Mouse (Mus musculus) lung, embryonic 16.5 days (tissue): ENCODE measurements at regions not wholly inside any gene's neighbourhood (a gene's known extent, or its start where the extent isn't known, plus 50 kb on each side); places are given as distances from the start of the nearest gene placed in this dataset.

Experiments
- ATAC-seq: fragments of 200-750 bp; cut with Nextera tagmentation; 2 replicates; pipeline ENCODE4 v1.8.0; 2017; ENCODE audit warnings: low read depth, mild to moderate bottlenecking, moderate library complexity
- H3K27ac ChIP-seq: fragments of 300-500 bp; sonication (generic); 2 replicates; pipeline ENCODE4 v1.5.1; 2014; ENCODE audit warnings: mild to moderate bottlenecking, control low read depth, low read length
- H3K27me3 ChIP-seq: fragments of 300-500 bp; sonication (generic); 2 replicates; pipeline ENCODE4 v1.6.1; 2014; ENCODE audit warnings: low read depth, low read length, mixed read lengths; ENCODE audit not compliant: control insufficient read depth, insufficient read depth
- H3K36me3 ChIP-seq: fragments of 300-500 bp; sonication (generic); 2 replicates; pipeline ENCODE4 v1.6.1; 2014; ENCODE audit warnings: low read length; ENCODE audit not compliant: control insufficient read depth, insufficient read depth
- H3K4me1 ChIP-seq: fragments of 300-500 bp; sonication (generic); replicated peaks from 2 replicates; pipeline ENCODE4 v1.6.1; 2014; ENCODE audit warnings: low read length, mixed read lengths; ENCODE audit not compliant: control insufficient read depth, insufficient read depth
- H3K4me2 ChIP-seq: fragments of 300-500 bp; sonication (generic); 2 replicates; pipeline ENCODE4 v1.6.1; 2014; ENCODE audit warnings: low read depth, low read length, control low read depth
- H3K4me3 ChIP-seq: fragments of 300-500 bp; sonication (generic); 2 replicates; pipeline ENCODE4 v1.5.1; 2014; ENCODE audit warnings: mild to moderate bottlenecking, low read length, control low read depth
- H3K9ac ChIP-seq: fragments of 300-500 bp; sonication (generic); 2 replicates; pipeline ENCODE4 v1.6.1; 2014; ENCODE audit warnings: low read length, control low read depth
- H3K9me3 ChIP-seq: fragments of 300-500 bp; sonication (generic); 2 replicates; pipeline ENCODE4 v1.6.1; 2016; ENCODE audit warnings: low read length; ENCODE audit not compliant: control insufficient read depth
- WGBS: fragments of 180-500 bp; shearing (Covaris S2); extraction: QIAGEN DNeasy Blood & Tissue Kit; methylation state at CpG from one replicate; pipeline ENCODE4 v1.1.7; 2014; 5-methylcytosine and 5-hydroxymethylcytosine counted together

- H3K4me3 ChIP-seq, result no peak overlapping the region
- no peak overlapping the region for H3K27ac ChIP-seq
- peaks cover 6% of the 10 kb centered on the region; the same call in 1 of the 2 replicates for H3K4me1 ChIP-seq
- 5% methylated on average over 11 of the region's 11 CpGs for WGBS
- H3K4me2 ChIP-seq, result peak overlapping the region; percentile 35
- ATAC-seq, result no peak; the same call in 1 of the 2 replicates
- no peaks in the 10 kb centered on the region for H3K27me3 ChIP-seq
- H3K36me3 ChIP-seq, result no peaks in the 10 kb centered on the region
- H3K9me3 ChIP-seq, result no peaks in the 10 kb centered on the region
- H3K9ac ChIP-seq, result no peak overlapping the region
Measured at GRCm38 (mm10) chr16:97292484-97293048, 64.0 kb upstream of the Bace2 start.

DNA sequence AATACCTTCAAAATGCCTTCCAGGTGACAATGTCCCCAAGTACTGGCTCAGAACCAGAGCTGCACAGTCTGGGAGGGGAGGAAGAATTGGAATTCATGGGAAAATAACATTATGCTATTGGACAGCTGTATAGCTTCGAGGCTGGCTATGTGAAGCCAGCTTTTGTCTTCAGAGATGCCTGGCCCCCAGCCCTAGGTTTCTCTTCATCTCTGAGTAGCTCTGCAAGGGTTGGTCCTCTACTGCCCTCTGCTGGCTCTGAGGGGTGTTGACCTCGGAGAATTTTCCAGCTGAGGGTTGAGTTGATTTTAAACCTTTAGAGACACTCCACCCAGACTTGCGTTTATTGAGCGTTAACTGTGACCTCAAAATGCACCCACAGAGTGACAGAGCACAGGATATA, 63.3 kb upstream of the Bace2 start:
- Histone ChIP-seq H3K4me3 (no peak overlapping the region), H3K9ac (no peak overlapping the region), H3K27me3 (no peaks in the 10 kb centered on the region), H3K27ac (no peak overlapping the region), H3K9me3 (no peaks in the 10 kb centered on the region), H3K4me2 (peak overlapping the region; percentile 35), H3K36me3 (no peaks in the 10 kb centered on the region), H3K4me1 (peaks cover 6% of the 10 kb centered on the region; the same call in 1 of the 2 replicates)
- 3% methylated on average over 4 of the region's 4 CpGs for WGBS
- peak; percentile 70; the same call in 1 of the 2 replicates for ATAC-seq

DNA sequence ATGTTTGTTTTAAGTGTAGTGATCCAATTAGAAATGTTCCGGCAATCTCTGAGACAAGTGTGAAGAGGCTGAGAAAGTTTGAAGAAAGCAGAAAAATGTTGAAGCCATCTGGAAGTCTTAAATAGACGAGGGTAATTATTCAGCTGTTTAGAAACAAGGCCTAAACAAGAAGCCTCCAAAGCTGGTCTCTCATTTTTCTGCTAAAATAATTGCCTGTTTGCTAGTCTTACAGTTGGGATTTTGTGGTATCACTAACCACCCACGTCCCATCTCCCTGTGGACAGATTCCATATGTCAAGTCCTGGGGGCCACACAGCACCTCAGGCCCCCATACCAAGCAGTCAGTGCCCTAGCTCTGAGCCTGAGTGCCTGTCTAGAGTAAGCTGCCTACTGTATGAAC, 59.4 kb upstream of the Bace2 start:
- H3K36me3 ChIP-seq, result no peaks in the 10 kb centered on the region
- no peak overlapping the region for H3K27ac ChIP-seq
- H3K4me2 ChIP-seq, result no peak overlapping the region
- H3K27me3 ChIP-seq, result no peaks in the 10 kb centered on the region
- WGBS, result 46% methylated on average over 3 of the region's 3 CpGs
- H3K4me3 ChIP-seq, result no peak overlapping the region
- H3K4me1 ChIP-seq, result peaks cover 6% of the 10 kb centered on the region; the same call in 1 of the 2 replicates
- no peak for ATAC-seq
- H3K9ac ChIP-seq, result no peak overlapping the region
- H3K9me3 ChIP-seq, result no peaks in the 10 kb centered on the region

GRCm38 (mm10) chr16:97304156-97304735, 52.3 kb upstream of the Bace2 start:
- Histone ChIP-seq H3K9me3 (no peaks in the 10 kb centered on the region), H3K9ac (no peak overlapping the region), H3K4me2 (no peak overlapping the region), H3K4me3 (no peak overlapping the region), H3K36me3 (no peaks in the 10 kb centered on the region), H3K4me1 (no peaks in the 10 kb centered on the region), H3K27me3 (no peaks in the 10 kb centered on the region), H3K27ac (no peak overlapping the region)
- ATAC-seq, result no peak
- 51% methylated on average over 5 of the region's 5 CpGs for WGBS
